Mouse (Mus musculus) myocyte (in vitro differentiated cells): ENCODE measurements around the gene Gm20388.

Experiments
- POLR2AphosphoS2 ChIP-seq: IDR thresholded peaks from one replicate; pipeline ENCODE4 v1.6.1; 2011; ENCODE audit warnings: low read depth, control low read depth; ENCODE audit not compliant: insufficient read length
- SRF ChIP-seq: IDR thresholded peaks from one replicate; pipeline ENCODE4 v1.6.1; 2011; ENCODE audit warnings: low read depth; ENCODE audit not compliant: control insufficient read depth, insufficient read length

DNA sequence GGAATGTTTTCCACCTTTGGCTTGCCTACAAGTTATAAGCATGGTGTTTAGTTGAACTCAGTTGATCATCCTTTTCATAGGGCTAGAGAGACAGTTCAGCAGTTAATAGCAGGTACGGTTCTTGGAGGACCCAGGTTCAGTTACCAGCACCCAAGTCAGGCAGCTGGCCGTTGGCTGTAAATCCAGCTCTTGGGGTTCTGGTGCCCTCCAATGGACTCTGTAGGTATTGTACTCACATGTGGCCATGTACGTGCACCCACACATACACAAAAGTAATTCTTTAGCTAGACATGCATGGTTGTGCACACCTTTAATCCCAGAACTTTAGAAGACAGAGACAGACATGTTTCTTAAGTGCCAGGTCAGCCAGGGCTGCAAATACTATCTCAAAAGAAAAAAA lies 2478.7 kb downstream of the Gm20388 start:
- TF ChIP-seq POLR2AphosphoS2 (no peak), SRF (no peak)
